Comparison of ENCODE assay signal across 7 mouse cellular contexts in the genomic region with DNA sequence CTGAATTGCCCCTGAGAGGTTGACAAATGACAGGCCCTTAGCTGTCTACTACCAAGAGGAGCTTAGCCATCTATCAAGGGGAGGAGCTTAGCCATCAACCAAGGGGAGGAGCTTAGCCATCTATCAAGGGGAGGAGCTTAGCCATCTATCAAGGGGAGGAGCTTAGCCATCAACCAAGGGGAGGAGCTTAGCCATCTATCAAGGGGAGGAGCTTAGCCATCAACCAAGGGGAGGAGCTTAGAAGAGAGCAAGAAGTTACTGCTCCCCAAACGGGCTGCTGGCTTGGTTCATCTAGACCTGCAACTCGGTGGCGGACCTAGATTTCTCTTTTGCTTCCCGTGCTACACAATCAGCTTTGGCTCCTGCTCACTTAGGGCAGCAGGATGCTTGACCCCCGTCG.
A peak's percentile ranks its signal among the peaks of the same experiment; 100 is the strongest.
DNase-seq lines count a peak whose midpoint lies in the region; ATAC-seq and TF ChIP-seq lines count a peak whose summit lies in the region.
"Not testable (repeated sequence)": the region's sequence is repeated elsewhere in the genome, so short reads cannot be mapped to it uniquely, and the experiment has no call there.

No protein-coding gene starts in this region.

- DNase-seq in MEL (ENCODE audit: low read depth, low spot score) = peak; percentile 2
- DNase-seq in ZHBTc4 (ENCODE audit: low read depth, low spot score) = peak; percentile 55
- peak; percentile 17 for DNase-seq in testis, postnatal 14 days (ENCODE audit: low spot score)

- H3K4me3 ChIP-seq in E14TG2a.4 (replicated peaks; ENCODE audit: low read length) = peak overlapping the region; percentile 49; the same call in 1 of the 2 replicates
- H3K4me3 ChIP-seq in MEL (ENCODE audit: control insufficient read depth in 1 of 2, insufficient read depth in 1 of 2, low read depth in 2 of 2, low read length in 2 of 2) = not testable (repeated sequence)

- not testable (repeated sequence) for H3K27me3 ChIP-seq in E14TG2a.4 (ENCODE audit: insufficient read depth, low read length); MEL (ENCODE audit: control insufficient read depth in 1 of 2, insufficient read depth in 2 of 2, low read length in 2 of 2)

- not testable (repeated sequence) for TF ChIP-seq POLR2A in MEL (IDR thresholded peaks at IDR 0.05; ENCODE audit: control insufficient read depth in 1 of 2, insufficient read depth in 1 of 2, low read depth in 1 of 2, low read length in 2 of 2, poor library complexity in 1 of 2)

- not testable (repeated sequence) for TF ChIP-seq CTCF in E14TG2a.4 (conservative IDR thresholded peaks at IDR 0.05; ENCODE audit: low read length); MEL (IDR thresholded peaks at IDR 0.05 in 2 of 3, conservative IDR thresholded peaks at IDR 0.05 in 1 of 3; ENCODE audit: control insufficient read depth in 1 of 3, insufficient read depth in 1 of 3, low read depth in 2 of 3, low read length in 3 of 3, poor library complexity in 1 of 3, severe bottlenecking in 1 of 3)

- H3K9ac ChIP-seq in MEL (ENCODE audit: control insufficient read depth, low read depth, low read length, poor library complexity, severe bottlenecking) = not testable (repeated sequence)

- ATAC-seq in erythroblast, adult 5-6 weeks (replicated peaks; ENCODE audit: low FRiP score, poor library complexity, severe bottlenecking) = peak; percentile 51; the same call in 1 of the 2 replicates
- ATAC-seq in megakaryocyte, adult 5-6 weeks (ENCODE audit: poor library complexity, severe bottlenecking) = peak; percentile 51; the same call in 1 of the 2 replicates
- peak; percentile 80 for ATAC-seq in megakaryocyte-erythroid progenitor cell, adult 5-6 weeks (replicated peaks; ENCODE audit: low FRiP score, low TSS enrichment, poor library complexity, severe bottlenecking)

- TF ChIP-seq EP300 in MEL (IDR thresholded peaks at IDR 0.05; ENCODE audit: low read depth in 1 of 2, low read length in 2 of 2) = not testable (repeated sequence)

- not testable (repeated sequence) for H3K27ac ChIP-seq in MEL (ENCODE audit: control insufficient read depth, low read depth, low read length)

- H3K79me2 ChIP-seq in MEL (ENCODE audit: control insufficient read depth, insufficient read depth, low read length, poor library complexity) = not testable (repeated sequence)

- not testable (repeated sequence) for H3K9me3 ChIP-seq in E14TG2a.4 (ENCODE audit: low read length); MEL (replicated peaks; ENCODE audit: insufficient read depth, low read length)

- peaks cover 19% of the 10 kb centered on the region for H3K4me1 ChIP-seq in E14TG2a.4 (replicated peaks; ENCODE audit: low read depth, low read length)
- H3K4me1 ChIP-seq in MEL (ENCODE audit: control insufficient read depth in 1 of 2, insufficient read depth in 2 of 2, low read length in 2 of 2) = not testable (repeated sequence)

- H3K36me3 ChIP-seq in E14TG2a.4 (ENCODE audit: insufficient read depth, low read length) = peaks cover 71% of the 10 kb centered on the region
- H3K36me3 ChIP-seq in MEL (ENCODE audit: control insufficient read depth in 1 of 2, insufficient read depth in 2 of 2, low read length in 2 of 2) = not testable (repeated sequence)

- TF ChIP-seq RAD21 in MEL (IDR thresholded peaks at IDR 0.05; ENCODE audit: low read depth, low read length) = not testable (repeated sequence)

Comparison
In these comparisons a context has a peak if more than half of its experiments do, and no peak if none do; other contexts are left out.
1. DNase-seq: peak in every context shown above with its lines; median percentile 55 in ZHBTc4; 17 in testis, postnatal 14 days; 2 in MEL.